Mouse (Mus musculus): Measurements from ENCODE around the gene Gpr152.

DNA sequence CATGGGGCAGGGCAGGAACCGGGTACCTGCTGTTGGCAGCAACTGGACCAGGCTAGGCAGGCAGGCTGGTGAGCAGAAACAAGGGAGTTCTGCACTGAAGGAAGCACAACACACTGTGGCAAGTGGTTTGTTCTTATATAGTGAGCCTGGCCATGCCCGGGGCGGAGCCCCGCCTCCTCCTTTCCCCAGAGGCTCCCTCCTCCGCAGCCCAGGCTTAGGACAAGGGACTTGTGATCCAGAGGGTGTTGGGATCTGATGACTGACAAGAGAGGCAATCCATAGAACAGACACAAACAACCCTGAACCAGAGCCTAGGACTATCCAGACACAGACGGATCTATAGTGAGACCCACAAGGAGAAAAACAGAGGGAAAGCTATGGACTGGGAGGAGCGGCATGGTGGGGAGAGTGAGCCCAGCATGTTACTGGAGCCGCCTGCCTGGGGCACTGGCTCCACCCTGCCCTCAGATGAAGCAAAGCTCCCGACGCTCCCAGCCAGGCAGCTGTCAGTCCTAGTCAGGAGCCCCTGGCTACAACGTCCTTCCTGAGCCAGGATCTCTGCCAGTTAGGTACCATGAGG, 35.9 kb downstream of the Gpr152 start, which contains the start of gene Carns1:
- TF ChIP-seq CTCF (IDR thresholded peaks at IDR 0.05; ENCODE audit: insufficient read depth, low read depth, low read length) (no peak), POLR2A (IDR thresholded peaks at IDR 0.05; ENCODE audit: insufficient read depth, low read depth, low read length) (no peak)

Data from olfactory bulb, adult 2 months (tissue).